Mouse (Mus musculus) adrenal gland (tissue): ENCODE measurements at regions not wholly inside any gene's neighbourhood (a gene's known extent, or its start where the extent isn't known, plus 50 kb on each side); places are given as distances from the start of the nearest gene placed in this dataset.

ENCODE experiments used
- intact Hi-C: fragments of 180-260 bp; cut with DNase I; formaldehyde crosslinking; loops from one replicate; pipeline ENCODE4 v1.15.1; 2025

GRCm38 (mm10) chr3:115599281-115599680 lies 115.6 kb downstream of the S1pr1 start:
- intact Hi-C loops, result loop anchor here (5.0 kb wide), 1 partner anchor 383 kb away; no protein-coding TSS in a partner anchor

- intact Hi-C loops, result loop anchor here (1.0 to 5.0 kb wide), 2 partner anchors 46 to 386 kb away; no protein-coding TSS in a partner anchor
Observed at GRCm38 (mm10) chr3:115596523-115596922, 118.3 kb downstream of the S1pr1 start.

DNA sequence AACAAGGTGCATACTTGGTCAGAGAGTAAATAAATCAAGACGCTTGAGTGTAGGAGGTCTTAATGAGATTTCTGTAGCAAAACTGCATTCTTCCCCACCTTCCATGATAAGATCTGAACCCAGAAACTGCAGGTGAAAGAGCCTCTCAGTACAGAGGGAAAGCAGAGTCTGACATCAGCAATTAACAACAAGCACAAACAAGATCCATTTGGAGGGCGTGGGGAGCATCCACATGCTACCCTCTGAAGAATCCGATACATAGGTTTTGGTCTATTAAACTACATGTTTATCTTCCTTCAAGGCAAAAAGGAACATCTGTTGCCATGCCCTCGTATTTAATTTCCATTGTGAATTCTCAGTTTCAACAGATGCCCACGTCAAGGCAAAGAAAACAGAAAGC lies 124.2 kb downstream of the S1pr1 start:
- intact Hi-C loops, result no loop called here

- intact Hi-C loops, result no loop called here
Observed at GRCm38 (mm10) chr3:115588585-115588984, 126.3 kb downstream of the S1pr1 start.

DNA sequence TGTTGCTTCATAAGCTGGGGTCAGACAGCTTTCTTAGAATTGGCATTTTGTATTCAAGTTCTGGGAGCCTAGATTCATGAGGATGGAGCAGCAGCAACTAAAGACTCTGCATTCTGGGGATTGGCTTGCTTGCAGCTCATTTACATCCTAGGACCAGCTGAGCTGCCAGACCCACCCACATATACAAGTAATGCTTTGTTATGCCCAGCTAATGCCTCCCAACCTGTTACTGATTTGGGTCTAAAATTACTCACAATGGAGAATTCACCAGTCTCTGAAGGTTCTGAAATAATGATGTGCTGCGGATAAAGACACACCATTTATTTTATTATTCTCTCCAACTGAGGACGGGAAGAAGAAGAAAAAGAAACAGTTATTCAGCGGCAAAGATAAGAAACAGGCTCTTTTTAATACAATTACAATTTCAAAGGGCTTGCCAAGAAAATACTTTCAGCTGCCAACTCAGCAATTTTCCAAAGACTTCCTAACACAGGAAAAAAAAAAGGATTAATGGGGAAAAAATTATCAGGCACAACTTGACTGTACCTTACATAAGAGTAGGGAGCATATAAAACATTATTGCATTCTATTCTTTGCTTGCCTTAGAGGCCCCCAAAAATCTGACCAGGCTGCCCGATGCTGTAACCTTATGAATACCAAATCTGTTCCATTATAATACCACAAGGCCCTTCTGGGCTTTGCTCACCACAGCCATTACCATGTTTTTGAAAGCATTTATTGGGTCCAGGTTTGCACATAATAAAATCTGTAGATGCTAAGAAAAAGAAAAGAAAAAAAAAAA lies 134.5 kb downstream of the S1pr1 start:
- intact Hi-C loops, result no loop called here

GRCm38 (mm10) chr3:115575371-115575770 lies 139.5 kb downstream of the S1pr1 start:
- intact Hi-C loops, result no loop called here

GRCm38 (mm10) chr3:115562735-115563134 lies 152.1 kb downstream of the S1pr1 start:
- intact Hi-C loops, result no loop called here

DNA sequence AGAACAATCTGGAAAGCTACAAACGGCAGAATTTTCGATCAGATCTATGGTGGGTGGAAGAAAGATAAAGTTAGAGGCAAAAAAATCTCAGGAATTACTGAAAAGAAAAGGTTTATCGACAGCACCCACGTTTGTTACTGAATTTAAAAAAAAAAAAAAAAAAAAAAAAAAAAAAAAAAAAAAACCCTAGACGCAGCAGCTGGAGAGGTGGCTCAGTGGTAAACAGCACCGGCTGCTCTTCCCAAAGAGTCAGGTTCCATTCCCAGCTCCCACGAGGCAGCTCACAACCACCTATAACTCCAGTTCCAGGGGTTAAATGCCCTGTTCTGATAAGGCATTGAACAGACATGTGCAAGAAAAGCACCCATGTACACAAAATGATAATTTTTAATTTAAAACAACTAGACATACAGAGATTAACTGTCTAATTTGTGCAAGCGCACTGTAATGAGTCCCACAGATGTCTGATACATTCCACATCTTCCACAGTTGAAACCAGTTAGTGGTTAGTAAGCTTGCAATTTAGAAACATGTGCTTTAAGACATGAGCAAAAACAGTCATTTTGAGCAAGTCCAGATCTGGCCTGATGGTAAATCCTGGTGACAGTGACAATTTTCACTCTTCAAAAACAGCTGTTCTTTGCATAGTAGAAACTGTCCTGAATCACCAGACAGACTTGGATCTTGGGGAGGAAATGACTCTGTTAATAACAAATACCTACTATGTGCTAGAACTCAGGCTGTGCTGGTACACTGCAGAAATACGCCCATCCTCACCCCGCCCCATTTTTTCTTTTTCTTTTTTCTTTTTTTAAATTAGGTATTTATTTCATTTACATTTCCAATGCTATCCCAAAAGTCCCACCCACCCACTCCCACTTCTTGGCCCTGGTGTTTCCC lies 159.8 kb downstream of the S1pr1 start:
- intact Hi-C loops, result no loop called here

DNA sequence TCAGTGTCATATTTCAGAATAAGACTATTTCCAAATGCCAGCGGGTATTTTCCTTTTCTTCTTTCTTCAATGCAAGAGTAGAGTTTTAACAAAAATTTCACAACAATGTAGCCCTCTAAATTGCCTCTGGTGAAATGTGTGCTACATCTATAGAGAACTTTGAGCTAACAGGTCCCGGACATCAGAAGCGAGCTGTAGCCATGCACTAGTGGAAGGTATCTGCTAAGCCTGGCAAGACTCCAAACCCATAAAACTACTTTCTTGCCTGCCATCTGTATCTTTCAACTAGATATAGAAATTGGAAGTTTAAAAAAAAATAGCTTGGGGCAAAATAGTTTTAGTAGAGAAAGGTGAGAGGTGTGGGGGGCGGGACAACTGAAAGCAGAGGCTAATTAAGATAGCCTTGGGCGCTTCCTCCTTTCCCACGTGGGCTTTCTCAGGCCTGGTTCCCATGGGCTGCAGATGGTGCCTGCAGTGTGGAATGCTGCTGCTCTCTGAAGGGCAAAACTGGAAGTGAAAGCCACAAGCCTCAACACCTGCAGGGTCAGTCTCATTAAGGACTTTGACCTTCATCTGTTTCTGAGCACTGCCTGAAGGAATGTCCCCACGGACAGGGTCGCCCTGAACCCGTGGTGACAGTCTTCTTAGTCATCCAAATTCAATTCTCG lies 160.9 kb downstream of the S1pr1 start:
- intact Hi-C loops, result no loop called here

DNA sequence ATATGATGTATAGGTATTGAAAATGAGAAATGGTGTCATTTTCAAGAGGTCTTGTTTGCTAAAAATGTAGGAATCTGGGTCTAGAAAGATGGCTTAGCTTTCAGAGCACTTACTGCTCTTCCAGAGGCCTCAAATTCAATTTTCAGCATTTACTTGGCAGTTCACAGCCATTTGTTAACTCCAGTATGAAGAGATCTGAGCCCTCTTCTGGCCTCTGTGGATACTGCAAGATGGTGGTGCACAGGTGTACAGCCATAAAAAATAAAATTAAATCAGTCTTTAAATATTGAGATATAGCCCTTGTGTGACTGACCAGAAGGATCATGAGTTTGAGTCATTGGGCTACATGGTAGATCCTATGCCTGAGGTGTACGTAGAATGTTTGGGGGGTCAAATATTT lies 173.1 kb downstream of the S1pr1 start:
- intact Hi-C loops, result no loop called here

- intact Hi-C loops, result no loop called here
Observed at GRCm38 (mm10) chr3:115538355-115538754, 176.5 kb downstream of the S1pr1 start.

DNA sequence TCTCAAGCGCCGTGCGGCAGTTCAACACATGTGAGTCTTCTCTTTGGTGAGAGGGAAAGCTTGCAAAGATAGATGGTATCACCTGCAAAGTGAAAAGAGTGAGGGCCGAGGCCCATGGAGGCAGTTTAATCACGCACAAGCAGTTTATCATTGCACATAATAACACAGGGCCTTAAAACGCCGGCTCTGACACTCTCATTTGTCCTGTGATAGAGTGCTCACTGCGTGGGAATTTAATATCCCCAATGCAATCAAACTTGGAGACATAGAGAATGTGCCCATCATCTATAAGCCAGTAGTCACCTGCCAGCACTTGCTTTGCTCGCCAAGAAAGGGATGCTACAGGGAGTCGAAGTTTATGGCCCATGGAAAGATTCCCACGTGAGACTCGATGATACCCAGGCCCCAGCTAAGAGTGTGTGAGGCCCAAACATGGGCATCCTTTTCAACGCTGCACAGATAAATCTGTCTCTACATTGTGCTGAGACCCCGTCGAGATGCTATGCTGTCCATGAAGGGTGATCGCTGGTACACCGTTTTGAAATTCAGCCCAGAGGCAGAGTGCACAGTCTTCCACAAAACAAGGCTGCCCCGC lies 182.6 kb downstream of the S1pr1 start:
- intact Hi-C loops, result no loop called here

DNA sequence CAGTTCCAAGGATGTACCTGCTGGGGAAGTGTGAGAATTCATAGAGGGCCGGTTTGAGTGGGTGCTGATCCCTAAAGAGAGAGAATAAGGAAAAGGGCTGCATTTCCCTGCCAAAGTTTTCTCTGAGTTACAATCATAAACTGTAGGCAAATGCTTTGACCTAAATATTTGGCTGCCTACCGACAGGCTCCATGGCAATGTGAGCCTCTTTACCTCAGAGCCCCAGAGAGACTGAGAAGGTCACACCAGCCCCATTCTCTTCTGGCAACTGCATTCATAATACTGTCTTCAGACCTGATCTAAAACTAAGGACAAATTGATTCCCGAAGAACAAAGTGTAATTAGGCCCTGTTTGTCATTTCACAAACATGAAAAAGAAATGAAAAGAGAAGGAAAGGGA lies 184.4 kb downstream of the S1pr1 start:
- intact Hi-C loops, result no loop called here

DNA sequence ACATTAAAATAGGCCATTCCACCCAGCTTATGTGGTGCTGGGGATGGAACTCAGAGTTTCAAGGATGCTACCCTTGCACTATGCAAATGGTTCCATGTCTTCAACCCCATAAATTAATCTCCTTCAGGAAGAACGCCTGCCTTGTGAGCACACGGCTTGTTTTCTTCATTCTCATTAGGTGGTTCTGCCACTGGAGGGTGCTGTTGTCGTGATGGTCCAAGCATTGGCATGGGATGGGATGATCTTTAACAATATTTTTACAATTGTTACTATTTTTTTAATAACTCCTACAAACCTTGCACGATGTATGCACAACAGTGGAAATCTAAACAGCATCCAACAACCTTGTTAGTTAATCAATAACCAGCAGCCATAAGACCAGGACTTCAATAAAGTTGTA lies 185.0 kb downstream of the S1pr1 start:
- intact Hi-C loops, result no loop called here

DNA sequence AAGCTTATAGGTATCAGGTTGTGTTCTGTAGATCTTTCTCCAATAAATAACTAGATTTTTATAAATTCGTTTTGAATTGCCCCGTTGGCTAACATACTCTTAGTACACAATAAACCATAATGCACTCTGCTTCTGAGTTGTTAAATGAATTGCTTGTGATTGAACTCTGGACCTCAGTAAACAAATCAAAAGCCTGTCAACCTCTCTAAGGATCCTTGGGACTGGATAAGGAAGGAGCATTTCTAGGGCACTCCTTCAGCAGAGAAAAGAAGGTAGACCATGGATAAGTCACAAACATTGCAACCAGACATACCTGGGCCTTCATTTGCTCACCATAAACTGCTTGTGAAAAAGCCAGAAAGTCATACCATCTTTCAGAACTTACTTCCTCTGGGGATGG lies 191.4 kb downstream of the S1pr1 start:
- intact Hi-C loops, result no loop called here

DNA sequence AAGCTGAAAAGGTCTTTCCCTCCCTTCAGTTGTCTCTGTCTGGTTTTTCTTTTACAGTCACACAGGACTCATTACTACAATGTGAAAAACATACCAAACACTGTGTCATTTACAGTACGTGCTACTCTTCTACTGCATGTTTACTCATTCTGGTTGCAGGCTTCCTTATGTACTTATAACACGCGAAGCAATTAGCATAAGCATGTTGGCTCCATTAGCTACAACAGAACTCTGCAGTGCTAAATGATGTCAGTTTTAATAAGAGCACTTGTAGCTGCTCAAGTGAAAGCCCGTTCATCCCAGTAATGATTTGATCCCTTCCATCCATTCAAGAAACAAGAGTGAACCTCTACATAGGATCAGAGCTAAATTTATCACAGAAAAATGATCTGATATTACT lies 199.2 kb downstream of the S1pr1 start:
- intact Hi-C loops, result no loop called here

- intact Hi-C loops, result no loop called here
Observed at GRCm38 (mm10) chr3:115509658-115510057, 205.2 kb downstream of the S1pr1 start.

- intact Hi-C loops, result no loop called here
Observed at GRCm38 (mm10) chr3:115497420-115497819, 217.5 kb downstream of the S1pr1 start.

DNA sequence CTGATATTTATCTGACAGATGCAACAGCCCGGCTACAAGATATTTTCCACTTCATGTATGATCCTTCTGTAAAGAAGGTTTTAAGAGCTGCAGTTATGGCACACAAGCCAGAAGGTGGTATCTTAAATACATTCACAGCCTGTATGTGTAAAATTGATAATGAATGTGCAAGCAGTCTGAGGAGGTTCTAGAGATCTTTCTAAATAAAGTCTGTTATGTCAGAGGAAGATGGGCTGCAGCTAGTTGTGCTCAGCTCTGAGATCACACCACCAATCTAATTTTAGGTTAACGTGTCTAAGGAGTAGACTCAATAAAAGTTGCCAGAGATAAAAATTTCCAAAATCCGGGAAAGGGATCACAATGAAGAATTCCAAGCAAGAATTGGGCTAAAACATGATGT lies 218.8 kb downstream of the S1pr1 start:
- intact Hi-C loops, result no loop called here

GRCm38 (mm10) chr3:115495692-115496091 lies 219.2 kb downstream of the S1pr1 start:
- intact Hi-C loops, result no loop called here

- intact Hi-C loops, result no loop called here
Observed at GRCm38 (mm10) chr3:115468980-115469379, 245.9 kb downstream of the S1pr1 start.
